Mouse (Mus musculus): ENCODE data around the gene Fam213b. TPM values are rescaled to one million over a fixed set of nuclear protein-coding genes. Genes with fewer than 3 reads are reported as not detected.

The Fam213b gene
- polyA plus RNA-seq, 1 experiment = 5.7 TPM

DNA sequence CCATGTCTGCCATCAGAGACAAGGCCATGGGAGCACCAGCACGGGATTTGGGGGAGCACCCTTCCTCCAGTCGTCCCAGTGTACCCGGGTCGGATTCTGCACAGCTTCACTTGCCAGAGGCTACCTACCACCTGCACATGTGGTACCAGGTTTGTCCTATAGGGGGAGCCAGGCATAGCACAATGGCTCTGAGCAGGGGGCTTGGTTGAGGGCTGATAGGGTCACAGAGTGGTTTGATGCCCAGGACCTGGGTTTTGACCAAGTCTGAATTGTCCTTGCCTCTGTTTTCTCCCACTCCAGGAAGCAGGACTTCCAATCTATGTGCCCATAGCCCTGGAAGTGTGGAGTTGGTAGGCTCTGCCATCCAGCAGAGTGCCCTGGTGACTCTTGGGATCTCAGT lies 26.5 kb upstream of the Fam213b start:
- Histone ChIP-seq H3K4me2 (ENCODE audit: low read depth) (no peak overlapping the region), H3ac (ENCODE audit: control insufficient read depth, insufficient read length) (no peak overlapping the region), H3K27me3 (ENCODE audit: control insufficient read depth, insufficient read depth, insufficient read length) (peaks cover 13% of the 10 kb centered on the region), H3K4me3 (no peak overlapping the region), H3K36me3 (ENCODE audit: control insufficient read depth, insufficient read depth) (no peaks in the 10 kb centered on the region), H3K79me2 (ENCODE audit: control insufficient read depth, insufficient read depth) (no peaks in the 10 kb centered on the region)
- TF ChIP-seq SRF (IDR thresholded peaks at IDR 0.05; ENCODE audit: control insufficient read depth, insufficient read length, low read depth) = no peak
- no peak for TF ChIP-seq USF1 (IDR thresholded peaks at IDR 0.05; ENCODE audit: low read depth)
- TF ChIP-seq CEBPB (IDR thresholded peaks at IDR 0.05; ENCODE audit: insufficient read depth, poor library complexity, severe bottlenecking) = no peak
- TF ChIP-seq POLR2A (IDR thresholded peaks at IDR 0.05; ENCODE audit: insufficient read length, low read depth) = no peak
- TF ChIP-seq MAX (IDR thresholded peaks at IDR 0.05; ENCODE audit: low read depth) = no peak
- TF ChIP-seq TCF12 (IDR thresholded peaks at IDR 0.05; ENCODE audit: insufficient read depth, poor library complexity, severe bottlenecking) = no peak
- TF ChIP-seq POLR2AphosphoS2 (IDR thresholded peaks at IDR 0.05; ENCODE audit: insufficient read length, low read depth) = no peak
- TF ChIP-seq TCF3 (IDR thresholded peaks at IDR 0.05; ENCODE audit: insufficient read length, low read depth) = no peak
- TF ChIP-seq MYOD1 (IDR thresholded peaks at IDR 0.05; ENCODE audit: control insufficient read depth in 1 of 3, insufficient read length in 2 of 3, low read depth in 2 of 3) = no peak
- TF ChIP-seq REST (IDR thresholded peaks at IDR 0.05; ENCODE audit: insufficient read depth, insufficient read length) = no peak
- no peak for TF ChIP-seq E2F4 (IDR thresholded peaks at IDR 0.05; ENCODE audit: insufficient read depth)
- TF ChIP-seq MYOG (IDR thresholded peaks at IDR 0.05; ENCODE audit: control insufficient read depth in 1 of 3, insufficient read depth in 1 of 3, insufficient read length in 2 of 3, low read depth in 2 of 3) = no peak

DNA sequence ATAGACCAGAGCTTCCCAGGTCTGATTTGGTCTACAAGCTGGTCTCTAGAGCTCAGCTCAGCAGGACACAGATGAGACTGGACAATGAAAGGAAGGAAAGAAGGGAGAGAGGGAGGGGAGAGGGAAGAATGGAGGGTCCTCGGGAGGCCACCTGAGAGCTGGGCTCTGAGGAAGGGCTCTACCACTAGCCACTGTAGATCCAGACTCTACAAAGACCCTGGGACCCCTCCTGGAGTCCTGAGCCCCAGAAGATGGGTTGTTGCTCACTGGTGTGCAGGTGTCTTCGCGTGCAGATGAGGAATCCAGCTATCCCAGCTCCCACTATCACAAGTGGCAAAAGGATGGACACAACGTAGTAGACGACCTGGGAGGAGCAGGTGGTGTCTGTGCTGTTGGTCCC lies 24.0 kb upstream of the Fam213b start:
- Histone ChIP-seq H3K79me2 (ENCODE audit: control insufficient read depth, insufficient read depth) (no peaks in the 10 kb centered on the region), H3ac (ENCODE audit: control insufficient read depth, insufficient read length) (no peak overlapping the region), H3K36me3 (ENCODE audit: control insufficient read depth, insufficient read depth) (no peaks in the 10 kb centered on the region), H3K4me2 (ENCODE audit: low read depth) (no peak overlapping the region), H3K4me3 (no peak overlapping the region), H3K27me3 (ENCODE audit: control insufficient read depth, insufficient read depth, insufficient read length) (peaks cover 6% of the 10 kb centered on the region)
- TF ChIP-seq E2F4 (IDR thresholded peaks at IDR 0.05; ENCODE audit: insufficient read depth) (no peak), USF1 (IDR thresholded peaks at IDR 0.05; ENCODE audit: low read depth) (no peak), TCF3 (IDR thresholded peaks at IDR 0.05; ENCODE audit: insufficient read length, low read depth) (no peak), REST (IDR thresholded peaks at IDR 0.05; ENCODE audit: insufficient read depth, insufficient read length) (no peak), SRF (IDR thresholded peaks at IDR 0.05; ENCODE audit: control insufficient read depth, insufficient read length, low read depth) (no peak), TCF12 (IDR thresholded peaks at IDR 0.05; ENCODE audit: insufficient read depth, poor library complexity, severe bottlenecking) (no peak), MYOD1 (IDR thresholded peaks at IDR 0.05; ENCODE audit: control insufficient read depth in 1 of 3, insufficient read length in 2 of 3, low read depth in 2 of 3) (no peak), MAX (IDR thresholded peaks at IDR 0.05; ENCODE audit: low read depth) (no peak), POLR2A (IDR thresholded peaks at IDR 0.05; ENCODE audit: insufficient read length, low read depth) (no peak)

DNA sequence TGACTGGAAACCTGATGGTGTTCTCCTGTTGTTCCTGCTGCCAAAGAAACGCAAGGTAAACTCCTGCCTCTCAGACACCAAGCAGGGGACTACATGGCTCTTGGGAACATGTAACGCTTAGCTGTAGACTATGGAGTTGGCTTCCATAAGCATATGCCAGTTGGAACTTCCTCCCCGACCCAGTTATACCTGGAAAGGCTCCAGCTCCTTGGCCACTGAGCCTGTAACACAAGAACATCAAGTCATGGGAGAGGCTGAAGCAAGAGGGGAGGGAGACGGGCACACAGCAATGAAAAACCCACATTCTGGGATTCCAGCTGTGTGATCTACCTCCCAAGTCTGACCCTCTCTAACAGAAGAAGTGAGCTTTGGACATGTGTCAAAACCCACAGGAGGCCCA lies 23.4 kb upstream of the Fam213b start:
- TF ChIP-seq E2F4 (IDR thresholded peaks at IDR 0.05; ENCODE audit: insufficient read depth) (no peak), MAX (IDR thresholded peaks at IDR 0.05; ENCODE audit: low read depth) (no peak), TCF12 (IDR thresholded peaks at IDR 0.05; ENCODE audit: insufficient read depth, poor library complexity, severe bottlenecking) (no peak), MYOG (IDR thresholded peaks at IDR 0.05; ENCODE audit: control insufficient read depth in 1 of 3, insufficient read depth in 1 of 3, insufficient read length in 2 of 3, low read depth in 2 of 3) (no peak)

DNA sequence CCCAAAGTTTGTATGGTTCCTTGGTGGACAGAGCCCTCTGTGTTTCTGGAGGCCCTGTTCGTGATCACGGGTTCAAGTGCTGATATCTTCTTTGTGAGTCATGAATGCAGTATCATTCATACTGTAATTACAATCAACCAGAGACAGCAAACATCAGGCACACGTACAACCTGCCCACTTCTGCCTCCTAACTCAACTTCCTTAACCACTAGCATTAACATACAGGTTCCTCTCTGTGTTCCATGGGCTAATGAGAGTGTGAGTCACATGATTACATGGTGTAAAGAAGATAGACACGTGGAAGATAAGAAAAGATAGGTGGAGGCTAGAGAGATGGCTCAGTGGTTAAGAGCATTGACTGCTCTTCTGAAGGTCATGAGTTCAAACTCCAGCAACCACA lies 17.7 kb upstream of the Fam213b start:
- Histone ChIP-seq H3K36me3 (ENCODE audit: control insufficient read depth, insufficient read depth) (no peaks in the 10 kb centered on the region), H3K4me2 (ENCODE audit: low read depth) (no peak overlapping the region), H3K27me3 (ENCODE audit: control insufficient read depth, insufficient read depth, insufficient read length) (peaks cover 12% of the 10 kb centered on the region), H3K79me2 (ENCODE audit: control insufficient read depth, insufficient read depth) (no peaks in the 10 kb centered on the region), H3K4me3 (no peak overlapping the region), H3ac (ENCODE audit: control insufficient read depth, insufficient read length) (no peak overlapping the region)
- no peak for TF ChIP-seq USF1 (IDR thresholded peaks at IDR 0.05; ENCODE audit: low read depth)
- TF ChIP-seq MYOD1 (IDR thresholded peaks at IDR 0.05; ENCODE audit: control insufficient read depth in 1 of 3, insufficient read length in 2 of 3, low read depth in 2 of 3) = no peak
- TF ChIP-seq REST (IDR thresholded peaks at IDR 0.05; ENCODE audit: insufficient read depth, insufficient read length) = no peak
- no peak for TF ChIP-seq MYOG (IDR thresholded peaks at IDR 0.05; ENCODE audit: control insufficient read depth in 1 of 3, insufficient read depth in 1 of 3, insufficient read length in 2 of 3, low read depth in 2 of 3)
- no peak for TF ChIP-seq MAX (IDR thresholded peaks at IDR 0.05; ENCODE audit: low read depth)
- no peak for TF ChIP-seq CEBPB (IDR thresholded peaks at IDR 0.05; ENCODE audit: insufficient read depth, poor library complexity, severe bottlenecking)
- no peak for TF ChIP-seq SRF (IDR thresholded peaks at IDR 0.05; ENCODE audit: control insufficient read depth, insufficient read length, low read depth)
- no peak for TF ChIP-seq POLR2A (IDR thresholded peaks at IDR 0.05; ENCODE audit: insufficient read length, low read depth)
- TF ChIP-seq TCF3 (IDR thresholded peaks at IDR 0.05; ENCODE audit: insufficient read length, low read depth) = no peak
- no peak for TF ChIP-seq E2F4 (IDR thresholded peaks at IDR 0.05; ENCODE audit: insufficient read depth)
- TF ChIP-seq TCF12 (IDR thresholded peaks at IDR 0.05; ENCODE audit: insufficient read depth, poor library complexity, severe bottlenecking) = no peak
- no peak for TF ChIP-seq POLR2AphosphoS2 (IDR thresholded peaks at IDR 0.05; ENCODE audit: insufficient read length, low read depth)

More for the DNA sequence above, 23.4 kb upstream of the Fam213b start:
- no peak overlapping the region for H3K4me2 ChIP-seq (ENCODE audit: low read depth)
- H3K79me2 ChIP-seq (ENCODE audit: control insufficient read depth, insufficient read depth) = no peaks in the 10 kb centered on the region
- H3K4me3 ChIP-seq = no peak overlapping the region
- no peak overlapping the region for H3ac ChIP-seq (ENCODE audit: control insufficient read depth, insufficient read length)
- H3K27me3 ChIP-seq (ENCODE audit: control insufficient read depth, insufficient read depth, insufficient read length) = peaks cover 6% of the 10 kb centered on the region
- H3K36me3 ChIP-seq (ENCODE audit: control insufficient read depth, insufficient read depth) = no peaks in the 10 kb centered on the region

DNA sequence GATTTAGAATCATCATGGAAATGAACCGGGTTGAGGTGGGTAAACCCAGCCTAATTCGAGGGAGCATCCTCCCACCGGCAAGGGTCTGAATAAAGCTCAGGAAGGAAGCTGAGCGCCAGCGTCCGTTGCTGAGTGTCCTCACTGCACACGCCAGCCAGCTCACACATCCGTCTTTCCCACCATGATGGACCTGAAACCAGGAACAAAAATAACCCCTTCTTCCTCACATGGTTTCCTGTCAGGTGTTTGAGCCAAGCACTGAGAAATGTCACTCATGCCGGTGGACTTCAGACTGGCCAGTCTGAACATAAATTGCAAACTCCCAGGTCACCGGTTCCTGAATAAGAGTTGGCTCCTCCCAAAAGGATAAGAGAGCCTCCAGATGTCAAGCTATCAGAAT lies 16.4 kb upstream of the Fam213b start:
- H3K79me2 ChIP-seq (ENCODE audit: control insufficient read depth, insufficient read depth) = no peaks in the 10 kb centered on the region
- H3K27me3 ChIP-seq (ENCODE audit: control insufficient read depth, insufficient read depth, insufficient read length) = peaks cover 12% of the 10 kb centered on the region
- H3ac ChIP-seq (ENCODE audit: control insufficient read depth, insufficient read length) = no peak overlapping the region
- no peak overlapping the region for H3K4me2 ChIP-seq (ENCODE audit: low read depth)
- H3K36me3 ChIP-seq (ENCODE audit: control insufficient read depth, insufficient read depth) = no peaks in the 10 kb centered on the region
- H3K4me3 ChIP-seq = no peak overlapping the region
- no peak for TF ChIP-seq USF1 (IDR thresholded peaks at IDR 0.05; ENCODE audit: low read depth)
- TF ChIP-seq REST (IDR thresholded peaks at IDR 0.05; ENCODE audit: insufficient read depth, insufficient read length) = no peak
- TF ChIP-seq POLR2AphosphoS2 (IDR thresholded peaks at IDR 0.05; ENCODE audit: insufficient read length, low read depth) = no peak
- no peak for TF ChIP-seq MYOD1 (IDR thresholded peaks at IDR 0.05; ENCODE audit: control insufficient read depth in 1 of 3, insufficient read length in 2 of 3, low read depth in 2 of 3)
- no peak for TF ChIP-seq CEBPB (IDR thresholded peaks at IDR 0.05; ENCODE audit: insufficient read depth, poor library complexity, severe bottlenecking)
- TF ChIP-seq TCF3 (IDR thresholded peaks at IDR 0.05; ENCODE audit: insufficient read length, low read depth) = no peak
- no peak for TF ChIP-seq POLR2A (IDR thresholded peaks at IDR 0.05; ENCODE audit: insufficient read length, low read depth)
- TF ChIP-seq E2F4 (IDR thresholded peaks at IDR 0.05; ENCODE audit: insufficient read depth) = no peak
- no peak for TF ChIP-seq TCF12 (IDR thresholded peaks at IDR 0.05; ENCODE audit: insufficient read depth, poor library complexity, severe bottlenecking)
- no peak for TF ChIP-seq SRF (IDR thresholded peaks at IDR 0.05; ENCODE audit: control insufficient read depth, insufficient read length, low read depth)
- TF ChIP-seq MYOG (IDR thresholded peaks at IDR 0.05; ENCODE audit: control insufficient read depth in 1 of 3, insufficient read depth in 1 of 3, insufficient read length in 2 of 3, low read depth in 2 of 3) = no peak
- no peak for TF ChIP-seq MAX (IDR thresholded peaks at IDR 0.05; ENCODE audit: low read depth)

Data from myocyte (in vitro differentiated cells).